Mouse (Mus musculus): Measurements from ENCODE around the gene Tstd1.

Gene Tstd1

DNA sequence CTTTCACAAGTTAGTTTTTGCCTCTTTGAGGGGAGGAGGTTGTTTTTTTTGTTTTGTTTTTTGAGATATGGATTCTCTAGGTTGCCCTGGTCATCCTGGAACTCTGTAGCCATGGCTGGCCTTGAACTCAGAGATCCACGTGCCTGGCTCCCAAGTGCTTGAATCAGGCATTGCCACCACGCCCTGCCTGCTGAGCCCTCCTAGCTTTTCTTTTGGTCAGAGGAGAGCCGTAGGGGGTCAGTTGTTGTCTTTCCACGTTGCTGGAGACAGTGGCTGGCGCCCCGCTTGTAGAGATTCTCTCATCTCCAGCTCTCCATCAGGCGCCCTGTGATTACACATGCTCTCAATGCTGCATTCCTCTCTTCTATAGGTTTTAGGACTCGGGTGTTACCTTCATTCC is 5.1 kb upstream of the Tstd1 start:
- DNase-seq (ENCODE audit: low spot score in 2 of 2): no peak

DNA sequence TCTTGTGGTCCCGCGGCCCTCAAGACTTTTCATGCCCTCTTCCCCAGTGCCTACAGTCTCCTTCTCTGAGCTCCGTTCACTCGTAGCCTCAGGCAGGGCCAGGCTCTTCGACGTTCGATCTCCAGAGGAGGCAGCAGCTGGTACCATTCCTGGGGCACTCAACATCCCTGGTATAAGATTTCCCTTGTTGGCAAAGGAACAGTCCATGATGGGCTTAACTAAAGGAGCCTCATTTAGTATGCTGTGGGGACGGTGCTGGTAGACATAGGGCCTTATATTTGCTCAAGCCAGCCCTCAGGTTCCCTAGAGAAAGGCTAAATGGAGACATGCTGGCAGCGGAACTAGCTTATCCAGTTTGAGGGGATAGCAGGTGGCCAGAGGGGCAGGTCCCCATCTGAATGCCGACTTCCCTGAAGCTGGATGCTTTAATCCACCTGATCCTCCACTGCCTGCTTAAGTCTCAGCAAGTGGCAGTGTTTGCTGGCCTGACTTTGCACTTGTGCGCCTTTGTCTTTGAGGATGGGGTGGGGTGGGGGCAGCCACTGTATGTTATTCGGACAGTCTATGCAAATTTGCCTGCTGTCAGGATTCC is 715 bp downstream of the Tstd1 start:
- DNase-seq (ENCODE audit: low spot score in 2 of 2): no peak

DNA sequence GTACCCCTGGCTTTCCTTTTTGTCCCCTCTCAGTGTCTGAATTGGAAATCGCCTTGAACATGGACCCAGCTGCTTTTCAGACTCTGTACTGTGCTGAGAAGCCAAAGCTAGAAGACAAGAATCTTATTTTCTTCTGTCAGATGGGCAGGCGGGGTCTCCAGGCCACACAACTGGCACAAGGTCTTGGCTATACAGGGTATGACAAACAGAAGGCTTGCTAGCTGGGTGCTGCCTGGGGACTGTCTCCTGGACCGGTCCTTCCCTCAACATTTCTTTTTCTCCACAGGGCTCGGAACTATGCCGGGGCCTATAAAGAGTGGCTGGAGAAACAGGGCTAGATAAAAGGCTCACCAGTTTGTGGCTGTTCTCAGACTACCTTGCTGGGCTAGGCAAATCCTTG is 1.2 kb downstream of the Tstd1 start:
- DNase-seq (ENCODE audit: low spot score in 2 of 2): no peak

DNA sequence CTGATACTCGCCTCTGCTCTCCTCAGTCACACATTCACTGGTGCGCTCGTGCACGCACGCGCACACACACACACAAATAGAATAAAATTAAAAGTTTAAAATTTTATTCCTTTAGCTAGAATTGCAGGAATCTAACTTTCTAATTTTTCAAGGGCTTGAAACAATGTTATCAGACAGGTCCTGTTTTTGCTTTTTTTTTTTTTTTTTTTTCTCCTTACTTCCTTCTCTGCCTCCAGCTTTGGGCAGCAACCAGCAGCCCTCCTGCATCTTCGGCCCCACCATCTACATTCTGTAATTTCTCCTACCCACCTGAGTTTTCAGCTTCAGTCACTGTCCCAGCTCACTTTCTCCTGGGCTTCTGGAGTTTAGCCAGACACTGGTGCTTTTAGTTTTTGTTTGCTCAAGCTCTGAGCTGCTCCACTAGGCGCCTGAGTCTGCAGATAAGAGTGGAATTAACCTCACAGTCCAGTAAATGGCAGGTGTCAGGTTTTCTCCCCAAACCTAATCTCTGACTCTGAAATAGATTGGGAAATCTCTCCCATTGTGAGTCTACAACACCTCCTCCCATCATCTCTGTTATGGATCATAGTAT is 3.9 kb downstream of the Tstd1 start:
- no peak for DNase-seq (ENCODE audit: low spot score in 2 of 2)

GRCm38 (mm10) chr1:171424638-171425037 is 6.0 kb downstream of the Tstd1 start:
- DNase-seq (ENCODE audit: low spot score in 2 of 2): no peak

- DNase-seq (ENCODE audit: low spot score in 2 of 2): no peak
These were observed 6.5 kb downstream of the Tstd1 start for GRCm38 (mm10) chr1:171425126-171425525.

GRCm38 (mm10) chr1:171432158-171432557 is 13.5 kb downstream of the Tstd1 start:
- DNase-seq (ENCODE audit: low spot score in 2 of 2): no peak

- DNase-seq (ENCODE audit: low spot score in 2 of 2): no peak
These were observed 16.7 kb downstream of the Tstd1 start for GRCm38 (mm10) chr1:171435288-171435814.

DNA sequence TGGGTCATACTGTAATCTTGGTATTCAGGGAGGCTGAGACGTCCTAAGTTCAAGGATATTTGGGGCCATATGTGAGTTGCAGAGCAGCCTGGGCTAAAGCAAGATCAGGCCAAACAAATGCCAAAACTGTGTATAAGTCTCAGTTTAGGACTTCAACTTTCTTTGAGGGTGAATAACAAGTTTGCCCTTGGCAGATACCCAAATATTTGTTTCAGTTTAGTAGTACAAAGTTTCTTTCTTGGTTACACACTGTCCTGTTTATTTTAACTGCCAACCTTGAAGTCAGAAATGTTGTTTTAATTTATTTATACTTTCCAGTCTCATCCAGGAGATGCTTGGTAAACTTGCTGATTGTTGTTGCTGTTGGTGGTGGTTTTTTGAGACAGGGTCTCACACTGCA is 17.3 kb downstream of the Tstd1 start:
- no peak for DNase-seq (ENCODE audit: low spot score in 2 of 2)

DNA sequence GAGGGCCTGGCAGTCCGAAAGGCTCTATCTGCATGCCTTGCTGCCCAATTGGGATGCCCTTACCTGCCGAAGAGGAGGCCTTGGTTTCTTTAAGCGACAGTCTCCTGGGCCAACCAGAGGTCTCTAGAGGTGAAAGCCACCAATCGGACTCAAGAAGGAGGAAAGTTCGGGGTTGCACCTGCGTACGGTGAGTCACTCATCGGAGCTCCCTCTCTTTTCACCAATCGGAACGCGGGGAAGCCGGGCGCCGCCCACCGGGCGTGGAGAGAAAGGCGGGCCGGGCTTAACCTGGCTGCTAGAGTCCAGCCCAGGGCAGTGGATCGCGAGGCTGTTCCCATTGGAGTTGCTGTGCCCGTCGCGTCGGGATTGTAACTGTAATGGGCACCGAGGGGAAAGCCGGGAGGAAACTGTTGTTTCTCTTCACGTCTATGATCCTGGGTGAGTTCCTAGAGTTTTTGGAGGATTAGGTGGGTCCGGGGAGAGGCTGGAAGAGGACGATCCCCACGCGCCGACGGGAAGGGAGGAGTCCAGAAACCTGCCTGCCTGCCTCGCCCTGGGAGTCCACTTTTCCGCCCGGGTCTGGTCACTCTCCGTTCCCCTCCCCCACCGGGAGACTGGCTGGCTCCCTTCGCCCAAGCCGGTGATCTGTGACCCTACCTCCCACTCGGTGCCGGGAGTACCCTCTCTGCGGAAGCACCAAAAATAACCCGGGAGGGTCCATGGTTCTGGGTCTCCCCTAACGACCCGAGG is 18.8 kb downstream of the Tstd1 start, which contains the start of gene F11r:
TSS of gene F11r (plus strand) at position 272 of the 750 bp plus-strand sequence.
- peak; percentile 57 to 75 for DNase-seq (ENCODE audit: low spot score in 2 of 2)

- DNase-seq (ENCODE audit: low spot score in 2 of 2): no peak
These were observed 19.5 kb downstream of the Tstd1 start for GRCm38 (mm10) chr1:171438014-171438670.

GRCm38 (mm10) chr1:171439072-171439471 is 20.4 kb downstream of the Tstd1 start:
- no peak for DNase-seq (ENCODE audit: low spot score in 2 of 2)

- no peak for DNase-seq (ENCODE audit: low spot score in 2 of 2)
These were observed 21.5 kb downstream of the Tstd1 start for GRCm38 (mm10) chr1:171440025-171440725.

- no peak for DNase-seq (ENCODE audit: low spot score in 2 of 2)
These were observed 23.1 kb downstream of the Tstd1 start for GRCm38 (mm10) chr1:171441466-171442412.

- DNase-seq (ENCODE audit: low spot score in 2 of 2): no peak
These were observed 23.7 kb downstream of the Tstd1 start for GRCm38 (mm10) chr1:171442413-171442760.

DNA sequence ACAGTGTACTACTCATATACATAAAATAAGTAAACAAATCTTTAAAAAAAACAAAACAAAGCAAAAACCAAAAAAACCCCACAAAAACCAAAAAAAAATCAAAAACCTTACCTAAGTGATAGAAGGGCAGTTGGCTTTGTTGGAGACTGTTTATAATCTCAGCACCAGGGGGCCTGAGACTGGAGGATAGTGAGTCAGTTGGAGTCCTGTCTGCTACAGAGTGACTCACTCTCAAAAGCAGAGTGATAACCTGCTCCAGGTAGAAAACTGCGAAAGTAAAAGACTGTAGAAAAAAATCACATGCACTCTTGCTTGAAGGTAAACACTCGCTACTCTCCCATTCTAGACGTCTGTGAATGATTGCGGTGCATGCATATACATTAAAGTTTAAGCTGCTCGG is 26.4 kb downstream of the Tstd1 start:
- no peak for DNase-seq (ENCODE audit: low spot score in 2 of 2)

DNA sequence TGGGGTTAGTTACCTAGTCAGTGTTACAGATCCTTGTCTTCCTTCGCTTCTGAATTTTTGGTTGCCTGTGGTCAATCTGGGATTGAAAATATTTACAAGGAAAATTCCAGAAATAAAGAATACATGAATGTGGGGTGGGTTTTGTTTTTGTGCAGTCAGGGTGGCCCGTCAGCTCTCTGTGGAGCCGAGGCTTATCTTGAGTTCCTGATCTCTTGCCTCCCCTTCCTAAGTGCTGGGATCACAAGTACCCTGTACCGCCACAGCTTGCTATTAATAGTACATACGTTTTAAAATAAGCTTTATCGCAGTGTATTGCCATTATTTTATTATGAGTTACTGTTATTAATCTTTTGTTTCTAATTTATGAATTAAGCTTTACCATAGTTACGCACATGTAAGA is 28.2 kb downstream of the Tstd1 start:
- DNase-seq (ENCODE audit: low spot score in 2 of 2): no peak

DNA sequence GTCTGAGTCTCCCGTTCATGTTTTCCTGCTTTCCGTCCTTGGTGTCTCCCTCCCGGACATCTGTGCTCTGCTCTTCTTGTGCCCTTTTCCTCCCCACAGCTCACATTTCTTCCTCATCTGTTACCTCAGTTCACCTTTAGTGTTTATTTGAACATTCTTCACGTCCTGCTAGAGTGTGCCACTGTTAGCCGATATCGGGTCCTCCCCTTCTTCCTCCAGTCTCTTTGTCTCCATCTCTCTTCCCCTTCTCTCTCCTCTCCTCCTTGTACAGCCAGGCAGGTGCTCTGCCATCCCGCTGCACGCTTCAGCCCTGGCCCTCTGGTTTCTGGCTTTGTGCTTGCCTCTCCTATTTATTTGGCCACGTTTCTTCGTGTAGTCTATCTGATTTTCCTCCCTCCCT is 29.0 kb downstream of the Tstd1 start:
- no peak for DNase-seq (ENCODE audit: low spot score in 2 of 2)

DNA sequence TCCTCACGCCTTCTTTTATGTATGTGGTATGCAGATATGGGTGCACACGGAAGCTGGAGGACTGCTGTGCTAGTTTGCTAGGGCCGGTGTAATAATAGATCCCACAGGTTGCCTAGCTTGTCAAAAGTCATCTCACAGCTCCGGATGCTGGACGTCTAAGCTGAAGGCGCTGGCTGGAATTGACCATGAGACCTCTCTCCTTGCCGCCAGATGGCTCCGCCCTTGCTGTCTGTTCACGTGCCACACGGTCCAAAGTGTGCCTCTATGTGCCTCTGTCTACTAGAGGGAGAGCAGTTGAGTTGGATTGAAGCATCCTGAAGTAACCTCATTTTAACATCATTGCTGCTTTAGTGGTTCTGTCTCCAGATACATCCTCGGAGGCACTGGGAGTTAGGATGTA is 31.4 kb downstream of the Tstd1 start:
- no peak for DNase-seq (ENCODE audit: low spot score in 2 of 2)

GRCm38 (mm10) chr1:171451001-171451400 is 32.3 kb downstream of the Tstd1 start:
- no peak for DNase-seq (ENCODE audit: low spot score in 2 of 2)

DNA sequence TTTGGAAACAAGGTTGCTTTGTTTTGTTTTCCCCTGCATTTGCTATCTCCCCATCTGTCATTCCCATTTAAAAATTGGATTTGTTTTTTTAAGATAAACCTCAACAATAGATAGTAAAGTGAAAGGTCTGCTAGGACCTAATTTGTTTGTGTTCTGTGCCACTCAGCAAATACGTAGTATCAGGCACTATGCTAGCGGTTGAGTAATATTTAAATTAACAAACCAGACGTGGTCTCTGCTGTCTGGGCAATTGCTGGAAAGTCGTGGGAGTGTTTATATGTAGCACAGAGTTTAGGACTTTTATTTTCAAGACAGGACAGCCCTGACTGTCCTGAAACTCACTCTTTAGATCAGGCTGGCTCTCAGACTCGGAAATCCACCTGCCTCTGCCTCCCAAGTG is 33.9 kb downstream of the Tstd1 start:
- DNase-seq (ENCODE audit: low spot score in 2 of 2): no peak

Measured in natural killer cell, adult 2 months (primary cell).